17 mouse cellular contexts compared by ENCODE assay signal in genomic region chr19:24221455-24221854, GRCm38 (mm10). TPM values are rescaled to one million over a fixed set of nuclear protein-coding genes. Genes with fewer than 3 reads are reported as not detected.
A peak's percentile ranks its signal among the peaks of the same experiment; 100 is the strongest.
DNase-seq lines count a peak whose midpoint lies in the region; ATAC-seq lines count a peak whose summit lies in the region.
"Had no signal": no experiment of that assay in that cellular context is flagged by ENCODE, and none has a peak within 500 bp of the region (broad histone marks: within the 10 kb centered on the region; RNA-seq: fewer than 3 reads in every experiment).

No protein-coding gene starts in this region.

- no peak overlapping the region for H3K9ac ChIP-seq in heart, embryonic 14.5 days (ENCODE audit: low read length)
- H3K9ac ChIP-seq in lung, embryonic 15.5 days = no peak overlapping the region
- H3K9ac ChIP-seq in stomach, embryonic 16.5 days (ENCODE audit: low read length) = no peak overlapping the region
- H3K9ac ChIP-seq: hindbrain, embryonic 12.5 days; liver, embryonic 12.5 days had no signal

- 84% methylated on average over 4 of the region's 4 CpGs for WGBS in heart, embryonic 14.5 days
- 65% methylated on average over 4 of the region's 4 CpGs for WGBS in lung, embryonic 15.5 days
- 54% methylated on average over 4 of the region's 4 CpGs for WGBS in stomach, embryonic 16.5 days

- no peaks in the 10 kb centered on the region for H3K36me3 ChIP-seq in heart, embryonic 14.5 days (ENCODE audit: control insufficient read depth, insufficient read depth, low read length)
- no peaks in the 10 kb centered on the region for H3K36me3 ChIP-seq in lung, embryonic 15.5 days
- H3K36me3 ChIP-seq in stomach, embryonic 16.5 days (ENCODE audit: control insufficient read depth, insufficient read depth, low read length) = no peaks in the 10 kb centered on the region
- H3K36me3 ChIP-seq: hindbrain, embryonic 12.5 days; liver, embryonic 12.5 days had no signal

- H3K4me2 ChIP-seq in heart, embryonic 14.5 days (ENCODE audit: low read length) = peak overlapping the region; percentile 21; the same call in 1 of the 2 replicates
- H3K4me2 ChIP-seq in lung, embryonic 15.5 days = peak overlapping the region; percentile 24
- peak overlapping the region; percentile 27; the same call in 1 of the 2 replicates for H3K4me2 ChIP-seq in stomach, embryonic 16.5 days (ENCODE audit: low read depth, low read length)
- H3K4me2 ChIP-seq: hindbrain, embryonic 12.5 days; liver, embryonic 12.5 days had no signal

- no peak overlapping the region for H3K4me3 ChIP-seq in heart, embryonic 14.5 days (ENCODE audit: control insufficient read depth in 1 of 2, insufficient read depth in 1 of 2, low read depth in 1 of 2, low read length in 2 of 2)
- H3K4me3 ChIP-seq in lung, embryonic 15.5 days = no peak overlapping the region
- no peak overlapping the region for H3K4me3 ChIP-seq in stomach, embryonic 16.5 days (replicated peaks; ENCODE audit: low read length)
- H3K4me3 ChIP-seq: hindbrain, embryonic 12.5 days; liver, embryonic 12.5 days; megakaryocyte, embryonic 14.5 days had no signal

- no peak overlapping the region for H3K27ac ChIP-seq in heart, embryonic 14.5 days (replicated peaks in 1 of 2; ENCODE audit: control insufficient read depth in 1 of 2, insufficient read depth in 1 of 2, low read depth in 2 of 2, low read length in 2 of 2)
- peak overlapping the region; percentile 48 for H3K27ac ChIP-seq in lung, embryonic 15.5 days
- peak overlapping the region; percentile 49 for H3K27ac ChIP-seq in stomach, embryonic 16.5 days (ENCODE audit: low read length)
- H3K27ac ChIP-seq: hindbrain, embryonic 12.5 days; liver, embryonic 12.5 days had no signal

- peaks cover 6 to 13% of the 10 kb centered on the region in 2 experiments; a peak in 3 of 4 replicates for H3K4me1 ChIP-seq in heart, embryonic 14.5 days (ENCODE audit: control insufficient read depth in 2 of 2, insufficient read depth in 2 of 2, low read length in 2 of 2)
- H3K4me1 ChIP-seq in lung, embryonic 15.5 days = peaks cover 42% of the 10 kb centered on the region
- H3K4me1 ChIP-seq in stomach, embryonic 16.5 days (ENCODE audit: control insufficient read depth, insufficient read depth, low read length) = peaks cover 9% of the 10 kb centered on the region

- no peaks in the 10 kb centered on the region for H3K9me3 ChIP-seq in heart, embryonic 14.5 days (ENCODE audit: control insufficient read depth, low read length)
- H3K9me3 ChIP-seq in lung, embryonic 15.5 days = no peaks in the 10 kb centered on the region
- H3K9me3 ChIP-seq in stomach, embryonic 16.5 days (replicated peaks; ENCODE audit: control insufficient read depth, low read length) = no peaks in the 10 kb centered on the region
- H3K9me3 ChIP-seq: hindbrain, embryonic 12.5 days; liver, embryonic 12.5 days; megakaryocyte, embryonic 14.5 days had no signal

- H3K27me3 ChIP-seq in heart, embryonic 14.5 days (ENCODE audit: control insufficient read depth, insufficient read depth, low read length) = no peaks in the 10 kb centered on the region
- H3K27me3 ChIP-seq in lung, embryonic 15.5 days = peaks cover 23% of the 10 kb centered on the region
- H3K27me3 ChIP-seq in stomach, embryonic 16.5 days (ENCODE audit: control insufficient read depth, insufficient read depth, low read length) = no peaks in the 10 kb centered on the region

- ATAC-seq in heart, embryonic 14.5 days (ENCODE audit: insufficient number of reproducible peaks, insufficient read depth, low FRiP score, low read depth) = no peak
- no peak for ATAC-seq in lung, embryonic 15.5 days (ENCODE audit: borderline replicate concordance, extremely low read depth, low FRiP score, low TSS enrichment)
- no peak for ATAC-seq in stomach, embryonic 16.5 days (ENCODE audit: insufficient read depth, low FRiP score)
- ATAC-seq: forebrain, embryonic 14.5 days; liver, embryonic 12.5 days; midbrain, embryonic 16.5 days had no signal

- DNase-seq in heart, adult 11 months = no peak
- no peak for DNase-seq in lung, postnatal 14 days
- peak; percentile 69 for DNase-seq in R1 (ENCODE audit: low read depth, low spot score)
- DNase-seq in frontal cortex, postnatal 10 days (ENCODE audit: low spot score in 2 of 2) = no peak
- DNase-seq in thymus, postnatal 14 days = no peak
- DNase-seq: B cell, adult 2 months; cerebellum, adult 9-11 months; embryo, embryonic 11 days; layer of hippocampus, adult 9-11 months had no signal

RNA-seq across cellular contexts. Expression of gene Tjp2, which starts 3.4 kb away (rescaled TPM):
- polyA plus RNA-seq in heart, embryonic 14.5 days (2014; fragmentation: Nextera tagmentation; extraction: Ambion mirVana) = 22.7 and 23.2 TPM in 2 replicates
- polyA plus RNA-seq in lung, embryonic 15.5 days (2015; fragmentation: Nextera tagmentation; extraction: Ambion mirVana) = 36.6 and 38.6 TPM in 2 replicates
- 30.4 and 31.1 TPM in 2 replicates for polyA plus RNA-seq in stomach, embryonic 16.5 days (2015; fragmentation: Nextera tagmentation; extraction: Ambion mirVana)

RNA-seq across cellular contexts. Expression of gene Fxn, which starts 59.0 kb away (rescaled TPM):
- 60.4 and 64.6 TPM in 2 replicates for polyA plus RNA-seq in heart, embryonic 14.5 days (2014; fragmentation: Nextera tagmentation; extraction: Ambion mirVana)
- 52.3 and 54.6 TPM in 2 replicates for polyA plus RNA-seq in lung, embryonic 15.5 days (2015; fragmentation: Nextera tagmentation; extraction: Ambion mirVana)
- 32.5 and 40.2 TPM in 2 replicates for polyA plus RNA-seq in stomach, embryonic 16.5 days (2015; fragmentation: Nextera tagmentation; extraction: Ambion mirVana)

Comparison
In these comparisons a context has a peak if more than half of its experiments do, and no peak if none do; other contexts are left out.
1. H3K27ac ChIP-seq: peak in lung, embryonic 15.5 days (single experiment) and stomach, embryonic 16.5 days (single experiment); none in heart, embryonic 14.5 days (0 of 2).
2. Peak in every context shown above with its lines, with median percentiles within 50 percentile points of each other: H3K4me2 ChIP-seq.